ENCODE assay signal across 8 mouse cellular contexts in the genomic region with DNA sequence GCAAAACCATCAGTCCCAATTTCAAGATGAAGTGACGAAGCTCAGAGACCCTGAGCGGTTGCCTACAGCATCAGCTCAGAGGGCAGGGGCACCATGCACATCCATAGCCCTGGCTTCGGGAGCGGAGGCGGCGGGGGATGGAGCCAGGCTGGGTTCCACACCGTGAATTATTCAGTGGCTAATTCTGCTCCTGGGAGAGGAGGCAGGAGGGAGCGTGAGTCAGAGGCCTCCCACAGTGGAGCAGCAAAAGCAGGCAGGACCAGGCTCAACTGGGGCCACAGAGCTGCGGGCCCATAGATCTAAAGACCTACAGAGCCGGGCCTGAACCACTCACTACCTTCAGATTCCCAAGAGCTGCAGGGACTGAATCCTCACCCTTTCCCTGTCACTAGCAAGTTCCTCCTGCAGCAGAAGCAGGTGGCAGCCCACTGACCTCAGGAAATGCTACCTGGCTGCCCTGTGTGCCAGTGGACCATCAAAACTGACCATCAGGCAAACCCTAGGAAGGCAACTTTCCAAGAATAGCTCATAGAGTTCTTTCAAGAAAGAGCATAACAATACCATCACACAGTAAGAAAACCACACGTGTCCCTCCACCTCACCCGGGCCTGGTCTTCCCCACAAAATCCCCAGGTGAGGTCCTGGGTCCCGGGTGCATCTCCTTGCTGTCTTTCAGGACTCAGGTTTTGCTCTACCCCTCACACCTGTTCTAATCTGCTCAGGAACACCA. TPM values are rescaled to one million over a fixed set of nuclear protein-coding genes. Genes with fewer than 3 reads are reported as not detected.
A peak's percentile ranks its signal among the peaks of the same experiment; 100 is the strongest.
DNase-seq lines count a peak whose midpoint lies in the region; ATAC-seq and TF ChIP-seq lines count a peak whose summit lies in the region.

No protein-coding gene starts in this region.

- peak; percentile 33 to 82 for DNase-seq in frontal cortex, adult 2 months (ENCODE audit: extremely low spot score in 1 of 2, low spot score in 1 of 2)
- DNase-seq in frontal cortex, postnatal 14 days (ENCODE audit: low spot score in 2 of 2), result no peak
- DNase-seq in forebrain, postnatal 0 days, result no peak
- no peak for DNase-seq in embryo, embryonic 9.5 days (ENCODE audit: extremely low spot score)
- DNase-seq in kidney, adult 11 months, result no peak

- peak overlapping the region; percentile 95 for H3K4me2 ChIP-seq in forebrain, postnatal 0 days (ENCODE audit: low read depth)
- H3K4me2 ChIP-seq in liver, embryonic 15.5 days, result peak overlapping the region; percentile 100

- 19% methylated on average over 13 of the region's 13 CpGs for WGBS in forebrain, postnatal 0 days
- WGBS in liver, embryonic 15.5 days (ENCODE audit: insufficient replicate concordance), result 77% methylated on average over 13 of the region's 13 CpGs

- peak overlapping the region; percentile 96 for H3K4me3 ChIP-seq in megakaryocyte, embryonic 14.5 days (replicated peaks)
- H3K4me3 ChIP-seq in forebrain, postnatal 0 days (ENCODE audit: low read depth, low read length), result peak overlapping the region; percentile 97
- H3K4me3 ChIP-seq in liver, embryonic 15.5 days (replicated peaks), result peak overlapping the region; percentile 90

- H3K9me3 ChIP-seq in megakaryocyte, embryonic 14.5 days, result no peaks in the 10 kb centered on the region
- no peaks in the 10 kb centered on the region for H3K9me3 ChIP-seq in forebrain, postnatal 0 days (ENCODE audit: low read length)
- no peaks in the 10 kb centered on the region for H3K9me3 ChIP-seq in liver, embryonic 15.5 days (replicated peaks)

- TF ChIP-seq CTCF in forebrain, postnatal 0 days (IDR thresholded peaks at IDR 0.05; ENCODE audit: low read depth), result no peak

- H3K36me3 ChIP-seq in megakaryocyte, embryonic 14.5 days (replicated peaks; ENCODE audit: low read length), result peaks cover 42% of the 10 kb centered on the region
- H3K36me3 ChIP-seq in forebrain, postnatal 0 days (ENCODE audit: insufficient read depth), result peaks cover 10% of the 10 kb centered on the region; the same call in 1 of the 2 replicates
- 0 out of 2 replicates have a peak, but pooled peaks cover 3% of the 10 kb centered on the region for H3K36me3 ChIP-seq in liver, embryonic 15.5 days (replicated peaks)

- ATAC-seq in megakaryocyte, adult 5-6 weeks (ENCODE audit: poor library complexity, severe bottlenecking), result no peak
- no peak for ATAC-seq in forebrain, postnatal 0 days
- ATAC-seq in liver, embryonic 15.5 days (ENCODE audit: insufficient read depth), result no peak

- H3K27ac ChIP-seq in forebrain, postnatal 0 days (ENCODE audit: low read depth, low read length), result peak overlapping the region; percentile 96
- H3K27ac ChIP-seq in liver, embryonic 15.5 days (replicated peaks), result peak overlapping the region; percentile 41; the same call in 1 of the 2 replicates

- no peaks in the 10 kb centered on the region for H3K27me3 ChIP-seq in megakaryocyte, embryonic 14.5 days (replicated peaks)
- no peaks in the 10 kb centered on the region for H3K27me3 ChIP-seq in forebrain, postnatal 0 days (ENCODE audit: insufficient read depth, low read length)
- H3K27me3 ChIP-seq in liver, embryonic 15.5 days, result peaks cover 7% of the 10 kb centered on the region; the same call in 1 of the 2 replicates

- H3K4me1 ChIP-seq in megakaryocyte, embryonic 14.5 days, result peaks cover 93% of the 10 kb centered on the region
- peaks cover 18% of the 10 kb centered on the region for H3K4me1 ChIP-seq in forebrain, postnatal 0 days (ENCODE audit: insufficient read depth)
- H3K4me1 ChIP-seq in liver, embryonic 15.5 days (replicated peaks), result peaks cover 88% of the 10 kb centered on the region

- peak overlapping the region; percentile 100 for H3K9ac ChIP-seq in forebrain, postnatal 0 days
- peak overlapping the region; percentile 90; the same call in 1 of the 2 replicates for H3K9ac ChIP-seq in liver, embryonic 15.5 days

RNA-seq across cellular contexts. Expression of a gene that starts 1.6 kb away (rescaled TPM):
- polyA plus RNA-seq in frontal cortex, adult 2 months (2012; rRNA removed), result 137 and 141 TPM in 2 replicates
- 302 and 455 TPM in 2 replicates for polyA plus RNA-seq in megakaryocyte, embryonic 14.5 days (2012; ENCODE audit: insufficient read depth, low replicate concordance)
- total RNA-seq in megakaryocyte, adult 5-6 weeks (2015), result 42.4 and 46.0 TPM in 2 replicates
- 8.0 and 11.6 TPM in 2 replicates for total RNA-seq in megakaryocyte, adult 5-6 weeks (2017)
- total RNA-seq in forebrain, postnatal 0 days (2014; rRNA removed), result 114 and 163 TPM in 2 replicates
- polyA plus RNA-seq in forebrain, postnatal 0 days (2015; fragmentation: Nextera tagmentation; extraction: Ambion mirVana), result 65.0 and 67.9 TPM in 2 replicates
- polyA plus RNA-seq in liver, embryonic 15.5 days (2015; fragmentation: Nextera tagmentation; extraction: Ambion mirVana), result 6.7 and 7.6 TPM in 2 replicates

RNA-seq across cellular contexts. Expression of a gene that starts 40.1 kb away (rescaled TPM):
- polyA plus RNA-seq in frontal cortex, adult 2 months (2012; rRNA removed), result 28.7 and 36.2 TPM in 2 replicates
- polyA plus RNA-seq in megakaryocyte, embryonic 14.5 days (2012; ENCODE audit: insufficient read depth, low replicate concordance), result 7.3 and 31.9 TPM in 2 replicates
- total RNA-seq in megakaryocyte, adult 5-6 weeks (2015), result 21.3 and 23.2 TPM in 2 replicates
- total RNA-seq in megakaryocyte, adult 5-6 weeks (2017), result 48.0 and 54.2 TPM in 2 replicates
- total RNA-seq in forebrain, postnatal 0 days (2014; rRNA removed), result 39.4 and 53.7 TPM in 2 replicates
- 19.2 and 23.0 TPM in 2 replicates for polyA plus RNA-seq in forebrain, postnatal 0 days (2015; fragmentation: Nextera tagmentation; extraction: Ambion mirVana)
- polyA plus RNA-seq in liver, embryonic 15.5 days (2015; fragmentation: Nextera tagmentation; extraction: Ambion mirVana), result 11.0 and 12.9 TPM in 2 replicates

RNA-seq across cellular contexts. Expression of a gene that starts 55.0 kb away (rescaled TPM):
- 47.7 and 60.0 TPM in 2 replicates for polyA plus RNA-seq in frontal cortex, adult 2 months (2012; rRNA removed)
- 4.5 and 4.7 TPM in 2 replicates for polyA plus RNA-seq in megakaryocyte, embryonic 14.5 days (2012; ENCODE audit: insufficient read depth, low replicate concordance)
- 5.1 and 10.1 TPM in 2 replicates for total RNA-seq in megakaryocyte, adult 5-6 weeks (2015)
- 4.7 and 7.2 TPM in 2 replicates for total RNA-seq in megakaryocyte, adult 5-6 weeks (2017)
- total RNA-seq in forebrain, postnatal 0 days (2014; rRNA removed), result 30.6 TPM in 2 replicates
- 19.0 and 27.1 TPM in 2 replicates for polyA plus RNA-seq in forebrain, postnatal 0 days (2015; fragmentation: Nextera tagmentation; extraction: Ambion mirVana)
- polyA plus RNA-seq in liver, embryonic 15.5 days (2015; fragmentation: Nextera tagmentation; extraction: Ambion mirVana), result 4.1 and 4.2 TPM in 2 replicates

RNA-seq across cellular contexts. Expression of a gene that starts 57.6 kb away (rescaled TPM):
- polyA plus RNA-seq in frontal cortex, adult 2 months (2012; rRNA removed), result 23.2 and 23.5 TPM in 2 replicates
- polyA plus RNA-seq in megakaryocyte, embryonic 14.5 days (2012; ENCODE audit: insufficient read depth, low replicate concordance), result 15.6 and 22.4 TPM in 2 replicates
- total RNA-seq in megakaryocyte, adult 5-6 weeks (2015), result 6.4 and 6.8 TPM in 2 replicates
- 7.8 and 11.1 TPM in 2 replicates for total RNA-seq in megakaryocyte, adult 5-6 weeks (2017)
- total RNA-seq in forebrain, postnatal 0 days (2014; rRNA removed), result 30.0 and 39.1 TPM in 2 replicates
- 15.8 and 17.4 TPM in 2 replicates for polyA plus RNA-seq in forebrain, postnatal 0 days (2015; fragmentation: Nextera tagmentation; extraction: Ambion mirVana)
- 7.2 and 7.5 TPM in 2 replicates for polyA plus RNA-seq in liver, embryonic 15.5 days (2015; fragmentation: Nextera tagmentation; extraction: Ambion mirVana)

Comparison
In these comparisons a context has a peak if more than half of its experiments do, and no peak if none do; other contexts are left out.
1. DNase-seq: peak in frontal cortex, adult 2 months (2 of 2); none in frontal cortex, postnatal 14 days (0 of 2), forebrain, postnatal 0 days (single experiment), embryo, embryonic 9.5 days (single experiment) and kidney, adult 11 months (single experiment).
2. Peak in every context shown above with its lines, with median percentiles within 50 percentile points of each other: H3K4me3 ChIP-seq.